Comparison of ENCODE assay signal across 28 mouse cellular contexts in the genomic region with DNA sequence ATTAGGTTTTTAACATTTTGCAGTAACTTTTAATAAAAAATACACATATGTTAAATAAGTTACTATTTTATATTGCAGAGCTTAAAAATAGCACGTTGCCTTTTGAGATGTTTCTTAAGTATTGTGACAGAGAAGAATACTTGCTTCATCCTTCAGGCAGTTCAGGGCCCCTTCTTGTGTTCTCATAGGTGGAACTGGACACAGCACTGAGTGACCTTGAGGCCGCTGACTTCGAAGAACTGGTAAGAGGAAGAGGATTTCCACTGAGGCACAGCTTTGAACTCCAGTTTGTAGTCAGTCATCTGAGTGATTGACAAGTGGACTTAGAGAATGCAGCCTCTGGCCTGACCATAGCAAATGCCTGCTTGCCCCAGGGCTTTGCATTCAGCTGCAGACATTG. TPM values are rescaled to one million over a fixed set of nuclear protein-coding genes. Genes with fewer than 3 reads are reported as not detected.
DNase-seq lines count a peak whose midpoint lies in the region; ATAC-seq lines count a peak whose summit lies in the region.
"Had no signal": no experiment of that assay in that cellular context is flagged by ENCODE, and none has a peak within 500 bp of the region (broad histone marks: within the 10 kb centered on the region; RNA-seq: fewer than 3 reads in every experiment).

No protein-coding gene starts in this region.

- no peak overlapping the region for H3K4me2 ChIP-seq in midbrain, embryonic 11.5 days
- no peak overlapping the region for H3K4me2 ChIP-seq in midbrain, embryonic 15.5 days
- no peak overlapping the region for H3K4me2 ChIP-seq in embryonic facial prominence, embryonic 11.5 days (ENCODE audit: low read depth, low read length)
- H3K4me2 ChIP-seq: intestine, embryonic 15.5 days; stomach, embryonic 15.5 days had no signal

- H3K9ac ChIP-seq in midbrain, embryonic 11.5 days (ENCODE audit: low read length) = no peak overlapping the region
- no peak overlapping the region for H3K9ac ChIP-seq in midbrain, embryonic 15.5 days
- no peak overlapping the region for H3K9ac ChIP-seq in embryonic facial prominence, embryonic 11.5 days (replicated peaks; ENCODE audit: low read length)
- H3K9ac ChIP-seq: heart, embryonic 12.5 days; intestine, embryonic 15.5 days; liver, embryonic 14.5 days; neural tube, embryonic 13.5 days; stomach, embryonic 15.5 days had no signal

- DNase-seq in midbrain, embryonic 11.5 days (ENCODE audit: low spot score, missing footprints) = no peak
- DNase-seq in embryo, embryonic 10.5 days (ENCODE audit: low spot score) = peak; percentile 23
- peak; percentile 9 for DNase-seq in embryonic facial prominence, embryonic 11.5 days (ENCODE audit: low spot score)
- no peak for DNase-seq in neural tube, embryonic 10.5 days (ENCODE audit: extremely low spot score, low spot score)
- DNase-seq in kidney, postnatal 10 days = no peak
- DNase-seq: adrenal gland, adult 8-10 months; cerebellum, adult 8-10 months; cerebellum, postnatal 25 days; gastrocnemius, postnatal 36 days; heart, adult 2 months; heart, postnatal 4 days; kidney, adult 8-10 months; layer of hippocampus, adult 9-11 months; liver; lung, adult 2 months; lung, postnatal 10 days had no signal

- H3K27me3 ChIP-seq in midbrain, embryonic 11.5 days (ENCODE audit: control insufficient read depth, insufficient read depth, low read length) = no peaks in the 10 kb centered on the region
- no peaks in the 10 kb centered on the region for H3K27me3 ChIP-seq in midbrain, embryonic 15.5 days (replicated peaks)
- H3K27me3 ChIP-seq in embryonic facial prominence, embryonic 11.5 days (ENCODE audit: control insufficient read depth, insufficient read depth, low read length) = no peaks in the 10 kb centered on the region
- H3K27me3 ChIP-seq: heart, embryonic 12.5 days; intestine, embryonic 15.5 days; neural tube, embryonic 13.5 days; stomach, embryonic 15.5 days had no signal

- H3K36me3 ChIP-seq in midbrain, embryonic 11.5 days (ENCODE audit: control insufficient read depth, insufficient read depth, low read length) = no peaks in the 10 kb centered on the region
- H3K36me3 ChIP-seq in midbrain, embryonic 15.5 days (replicated peaks) = no peaks in the 10 kb centered on the region
- no peaks in the 10 kb centered on the region for H3K36me3 ChIP-seq in embryonic facial prominence, embryonic 11.5 days (replicated peaks; ENCODE audit: control insufficient read depth, insufficient read depth, low read depth, low read length)
- H3K36me3 ChIP-seq: heart, embryonic 12.5 days; intestine, embryonic 15.5 days; stomach, embryonic 15.5 days had no signal

- no peaks in the 10 kb centered on the region for H3K9me3 ChIP-seq in midbrain, embryonic 11.5 days (ENCODE audit: control insufficient read depth, low read length)
- no peaks in the 10 kb centered on the region for H3K9me3 ChIP-seq in midbrain, embryonic 15.5 days
- H3K9me3 ChIP-seq in embryonic facial prominence, embryonic 11.5 days (replicated peaks; ENCODE audit: control insufficient read depth, low read length) = no peaks in the 10 kb centered on the region
- H3K9me3 ChIP-seq: G1E; heart, embryonic 12.5 days; intestine, embryonic 15.5 days; neural tube, embryonic 13.5 days; stomach, embryonic 15.5 days had no signal

- WGBS in midbrain, embryonic 11.5 days = 32% methylated on average over 3 of the region's 3 CpGs
- WGBS in midbrain, embryonic 15.5 days = 46% methylated on average over 3 of the region's 3 CpGs
- WGBS in embryonic facial prominence, embryonic 11.5 days = 58% methylated on average over 3 of the region's 3 CpGs

- H3K27ac ChIP-seq in midbrain, embryonic 11.5 days (ENCODE audit: low read depth, low read length) = no peak overlapping the region
- H3K27ac ChIP-seq in midbrain, embryonic 15.5 days = no peak overlapping the region
- H3K27ac ChIP-seq in embryonic facial prominence, embryonic 11.5 days (replicated peaks; ENCODE audit: low read depth, low read length) = no peak overlapping the region
- H3K27ac ChIP-seq: heart, adult 2 months; hindbrain, postnatal 0 days; intestine, embryonic 15.5 days; kidney, postnatal 0 days; liver, embryonic 14.5 days; neural tube, embryonic 13.5 days; stomach, embryonic 15.5 days had no signal

- peaks cover 33% of the 10 kb centered on the region for H3K4me1 ChIP-seq in midbrain, embryonic 11.5 days (ENCODE audit: control insufficient read depth, insufficient read depth, low read length)
- peaks cover 9% of the 10 kb centered on the region for H3K4me1 ChIP-seq in midbrain, embryonic 15.5 days
- H3K4me1 ChIP-seq in embryonic facial prominence, embryonic 11.5 days (ENCODE audit: control insufficient read depth, insufficient read depth, low read length) = peaks cover 3% of the 10 kb centered on the region; the same call in 1 of the 2 replicates
- H3K4me1 ChIP-seq: intestine, embryonic 15.5 days had no signal

- ATAC-seq in midbrain, embryonic 11.5 days (ENCODE audit: low FRiP score) = peak; percentile 30; the same call in 1 of the 2 replicates
- ATAC-seq in midbrain, embryonic 15.5 days (replicated peaks) = no peak
- no peak for ATAC-seq in embryonic facial prominence, embryonic 11.5 days (replicated peaks; ENCODE audit: insufficient number of reproducible peaks, low FRiP score, low TSS enrichment, low read depth)
- ATAC-seq: intestine, embryonic 15.5 days had no signal

- H3K4me3 ChIP-seq in midbrain, embryonic 11.5 days (ENCODE audit: low read depth, low read length) = no peak overlapping the region
- H3K4me3 ChIP-seq in midbrain, embryonic 15.5 days = no peak overlapping the region
- no peak overlapping the region for H3K4me3 ChIP-seq in embryonic facial prominence, embryonic 11.5 days (ENCODE audit: low read depth, low read length)
- H3K4me3 ChIP-seq: heart, adult 2 months; heart, embryonic 12.5 days; intestine, embryonic 15.5 days; myocyte; neural tube, embryonic 13.5 days; stomach, embryonic 15.5 days had no signal

RNA-seq across cellular contexts. Expression of gene Slc25a31, which starts 21.1 kb away (rescaled TPM):
- 0.25 and 0.65 TPM in 2 replicates for polyA plus RNA-seq in midbrain, embryonic 11.5 days (2014; fragmentation: Nextera tagmentation; extraction: Ambion mirVana)
- 0.31 and 0.32 TPM in 2 replicates for polyA plus RNA-seq in midbrain, embryonic 15.5 days (2015; fragmentation: Nextera tagmentation; extraction: Ambion mirVana)
- polyA plus RNA-seq in embryonic facial prominence, embryonic 11.5 days (2014; fragmentation: Nextera tagmentation; extraction: Ambion mirVana) = 0.22 and 0.45 TPM in 2 replicates
- polyA plus RNA-seq: G1E; large intestine, adult 2 months; myocyte; small intestine, adult 2 months had no signal

RNA-seq across cellular contexts. Expression of gene Hspa4l, which starts 56.7 kb away (rescaled TPM):
- polyA plus RNA-seq in midbrain, embryonic 11.5 days (2014; fragmentation: Nextera tagmentation; extraction: Ambion mirVana) = 68.3 and 77.0 TPM in 2 replicates
- polyA plus RNA-seq in midbrain, embryonic 15.5 days (2015; fragmentation: Nextera tagmentation; extraction: Ambion mirVana) = 49.6 and 53.7 TPM in 2 replicates
- 22.7 and 23.6 TPM in 2 replicates for polyA plus RNA-seq in embryonic facial prominence, embryonic 11.5 days (2014; fragmentation: Nextera tagmentation; extraction: Ambion mirVana)

Comparison
In these comparisons a context has a peak if more than half of its experiments do, and no peak if none do; other contexts are left out.
1. DNase-seq: peak in embryo, embryonic 10.5 days (single experiment) and embryonic facial prominence, embryonic 11.5 days (single experiment); none in midbrain, embryonic 11.5 days (single experiment), neural tube, embryonic 10.5 days (single experiment) and kidney, postnatal 10 days (single experiment).